Mouse (Mus musculus): Measurements from ENCODE around the gene Efnb2. TPM values are rescaled to one million over a fixed set of nuclear protein-coding genes. Genes with fewer than 3 reads are reported as not detected.

The Efnb2 gene
- polyA plus RNA-seq, 1 experiment from 2014 or later: 20.4 TPM

- Histone ChIP-seq H3K4me3 (ENCODE audit: low read length) (no peak overlapping the region), H3K4me1 (replicated peaks; ENCODE audit: control insufficient read depth, insufficient read depth, low read length) (peaks cover 11% of the 10 kb centered on the region; the same call in 1 of the 2 replicates), H3K9ac (ENCODE audit: low read length) (no peak overlapping the region), H3K4me2 (ENCODE audit: low read depth, low read length) (no peak overlapping the region), H3K9me3 (ENCODE audit: control insufficient read depth, low read length) (no peaks in the 10 kb centered on the region), H3K27ac (ENCODE audit: low read length) (no peak overlapping the region), H3K36me3 (ENCODE audit: control insufficient read depth, insufficient read depth, low read length) (peaks cover 30% of the 10 kb centered on the region), H3K27me3 (ENCODE audit: control insufficient read depth, insufficient read depth, low read depth, low read length) (no peaks in the 10 kb centered on the region)
- WGBS: 83% methylated on average over 3 of the region's 3 CpGs
- no peak for ATAC-seq (ENCODE audit: low read depth)
Observed at GRCm38 (mm10) chr8:8622476-8622875, 38.6 kb downstream of the Efnb2 start.

DNA sequence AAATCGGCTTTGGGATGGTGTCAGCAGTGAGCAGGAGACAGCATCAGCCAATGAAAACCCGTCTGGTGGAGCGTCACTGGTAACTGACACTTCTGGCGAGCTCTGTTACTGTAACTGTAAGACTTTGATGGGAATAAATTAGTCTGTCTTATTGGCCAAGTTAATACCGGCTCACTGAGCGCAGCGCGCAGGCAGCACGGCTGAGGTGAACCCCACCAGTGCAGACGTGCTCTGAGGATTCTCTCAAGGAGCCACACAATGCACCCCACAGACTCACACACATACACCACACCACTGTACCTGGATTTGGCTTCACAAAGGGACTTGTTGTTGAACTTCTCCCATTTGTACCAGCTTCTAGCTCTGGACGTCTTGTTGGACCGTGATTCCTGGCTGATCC, 39.0 kb downstream of the Efnb2 start:
- Histone ChIP-seq H3K36me3 (ENCODE audit: control insufficient read depth, insufficient read depth, low read length) (peaks cover 30% of the 10 kb centered on the region), H3K27ac (ENCODE audit: low read length) (no peak overlapping the region), H3K4me3 (ENCODE audit: low read length) (no peak overlapping the region), H3K9ac (ENCODE audit: low read length) (no peak overlapping the region), H3K4me1 (replicated peaks; ENCODE audit: control insufficient read depth, insufficient read depth, low read length) (peaks cover 11% of the 10 kb centered on the region; the same call in 1 of the 2 replicates), H3K27me3 (ENCODE audit: control insufficient read depth, insufficient read depth, low read depth, low read length) (no peaks in the 10 kb centered on the region), H3K9me3 (ENCODE audit: control insufficient read depth, low read length) (no peaks in the 10 kb centered on the region), H3K4me2 (ENCODE audit: low read depth, low read length) (no peak overlapping the region)
- 89% methylated on average over 12 of the region's 12 CpGs for WGBS
- ATAC-seq (ENCODE audit: low read depth): no peak

DNA sequence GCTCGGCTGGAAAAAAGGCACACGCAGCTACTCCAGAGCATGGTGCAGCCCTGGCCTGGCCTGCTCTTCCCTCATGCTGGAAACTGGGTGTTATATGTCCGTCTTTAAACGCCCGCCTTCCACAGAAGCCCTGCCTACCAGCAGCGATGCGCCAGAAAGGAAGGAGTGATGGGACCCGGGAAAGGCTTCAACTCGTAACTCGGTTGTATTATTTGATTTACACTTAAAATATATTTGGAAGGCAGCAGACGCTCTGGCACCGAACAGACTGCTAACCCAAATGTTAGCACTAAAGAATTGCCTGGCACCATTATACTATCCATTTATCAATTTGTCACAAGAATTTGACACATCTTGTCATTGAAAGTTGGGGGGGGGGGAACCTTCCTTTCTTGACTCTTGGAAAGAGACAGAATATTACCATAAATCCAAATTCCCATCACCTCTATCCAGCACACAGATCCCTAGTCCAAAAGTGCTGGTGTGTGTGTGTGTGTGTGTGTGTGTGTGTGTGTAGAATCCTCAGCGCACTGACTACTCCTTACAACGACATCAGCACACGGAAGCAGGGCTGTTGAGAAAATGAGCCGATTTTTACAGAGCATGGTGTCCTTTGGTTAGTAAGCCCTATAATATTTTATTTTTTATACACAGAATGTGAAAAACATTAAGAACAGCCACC, 39.7 kb downstream of the Efnb2 start:
- no peaks in the 10 kb centered on the region for H3K27me3 ChIP-seq (ENCODE audit: control insufficient read depth, insufficient read depth, low read depth, low read length)
- H3K27ac ChIP-seq (ENCODE audit: low read length): no peak overlapping the region
- peaks cover 11% of the 10 kb centered on the region; the same call in 1 of the 2 replicates for H3K4me1 ChIP-seq (replicated peaks; ENCODE audit: control insufficient read depth, insufficient read depth, low read length)
- H3K36me3 ChIP-seq (ENCODE audit: control insufficient read depth, insufficient read depth, low read length): peaks cover 30% of the 10 kb centered on the region
- 64% methylated on average over 16 of the region's 16 CpGs for WGBS
- no peaks in the 10 kb centered on the region for H3K9me3 ChIP-seq (ENCODE audit: control insufficient read depth, low read length)
- H3K4me3 ChIP-seq (ENCODE audit: low read length): no peak overlapping the region
- no peak overlapping the region for H3K9ac ChIP-seq (ENCODE audit: low read length)
- ATAC-seq (ENCODE audit: low read depth): no peak
- H3K4me2 ChIP-seq (ENCODE audit: low read depth, low read length): no peak overlapping the region

GRCm38 (mm10) chr8:8620536-8620935, 40.5 kb downstream of the Efnb2 start:
- 85% methylated on average over 21 of the region's 21 CpGs for WGBS
- Histone ChIP-seq H3K9me3 (ENCODE audit: control insufficient read depth, low read length) (no peaks in the 10 kb centered on the region), H3K27ac (ENCODE audit: low read length) (no peak overlapping the region), H3K27me3 (ENCODE audit: control insufficient read depth, insufficient read depth, low read depth, low read length) (no peaks in the 10 kb centered on the region), H3K4me1 (replicated peaks; ENCODE audit: control insufficient read depth, insufficient read depth, low read length) (peaks cover 11% of the 10 kb centered on the region; the same call in 1 of the 2 replicates), H3K4me2 (ENCODE audit: low read depth, low read length) (no peak overlapping the region), H3K9ac (ENCODE audit: low read length) (no peak overlapping the region), H3K36me3 (ENCODE audit: control insufficient read depth, insufficient read depth, low read length) (peaks cover 30% of the 10 kb centered on the region), H3K4me3 (ENCODE audit: low read length) (no peak overlapping the region)
- no peak for ATAC-seq (ENCODE audit: low read depth)

GRCm38 (mm10) chr8:8619221-8620194, 41.5 kb downstream of the Efnb2 start:
- H3K27me3 ChIP-seq (ENCODE audit: control insufficient read depth, insufficient read depth, low read depth, low read length): no peaks in the 10 kb centered on the region
- peak overlapping the region; percentile 43 for H3K27ac ChIP-seq (ENCODE audit: low read length)
- H3K4me3 ChIP-seq (ENCODE audit: low read length): no peak overlapping the region
- peaks cover 30% of the 10 kb centered on the region for H3K36me3 ChIP-seq (ENCODE audit: control insufficient read depth, insufficient read depth, low read length)
- no peak overlapping the region for H3K9ac ChIP-seq (ENCODE audit: low read length)
- no peaks in the 10 kb centered on the region for H3K9me3 ChIP-seq (ENCODE audit: control insufficient read depth, low read length)
- 55% methylated on average over 19 of the region's 19 CpGs for WGBS
- peak; percentile 76 for ATAC-seq (ENCODE audit: low read depth)
- H3K4me2 ChIP-seq (ENCODE audit: low read depth, low read length): no peak overlapping the region
- H3K4me1 ChIP-seq (replicated peaks; ENCODE audit: control insufficient read depth, insufficient read depth, low read length): peaks cover 8% of the 10 kb centered on the region; the same call in 1 of the 2 replicates

DNA sequence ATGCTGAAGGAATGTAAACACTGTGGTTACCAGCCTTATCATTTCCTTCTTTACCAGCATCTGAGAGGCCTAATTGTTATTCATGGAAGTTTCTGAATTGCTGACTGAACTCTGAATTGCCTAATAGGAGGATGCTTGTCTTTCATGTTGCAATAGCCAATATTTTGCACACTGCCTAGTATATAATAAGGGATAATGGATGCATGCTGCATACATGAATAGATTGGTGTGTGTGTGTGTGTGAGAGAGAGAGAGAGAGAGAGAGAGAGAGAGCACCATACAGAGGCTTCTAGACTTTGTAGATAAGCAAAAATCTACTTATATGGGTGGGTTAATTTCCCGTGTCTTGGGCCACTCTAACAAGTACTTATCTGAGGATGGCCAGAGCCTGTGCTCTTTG, 47.2 kb downstream of the Efnb2 start:
- no peaks in the 10 kb centered on the region for H3K27me3 ChIP-seq (ENCODE audit: control insufficient read depth, insufficient read depth, low read depth, low read length)
- no peak overlapping the region for H3K4me2 ChIP-seq (ENCODE audit: low read depth, low read length)
- no peak overlapping the region for H3K9ac ChIP-seq (ENCODE audit: low read length)
- peaks cover 2% of the 10 kb centered on the region; the same call in 1 of the 2 replicates for H3K36me3 ChIP-seq (ENCODE audit: control insufficient read depth, insufficient read depth, low read length)
- H3K4me1 ChIP-seq (replicated peaks; ENCODE audit: control insufficient read depth, insufficient read depth, low read length): peaks cover 3% of the 10 kb centered on the region; the same call in 1 of the 2 replicates
- 22% methylated on average over 1 of the region's 1 CpGs for WGBS
- no peak overlapping the region for H3K4me3 ChIP-seq (ENCODE audit: low read length)
- ATAC-seq (ENCODE audit: low read depth): no peak
- H3K27ac ChIP-seq (ENCODE audit: low read length): no peak overlapping the region
- no peaks in the 10 kb centered on the region for H3K9me3 ChIP-seq (ENCODE audit: control insufficient read depth, low read length)

DNA sequence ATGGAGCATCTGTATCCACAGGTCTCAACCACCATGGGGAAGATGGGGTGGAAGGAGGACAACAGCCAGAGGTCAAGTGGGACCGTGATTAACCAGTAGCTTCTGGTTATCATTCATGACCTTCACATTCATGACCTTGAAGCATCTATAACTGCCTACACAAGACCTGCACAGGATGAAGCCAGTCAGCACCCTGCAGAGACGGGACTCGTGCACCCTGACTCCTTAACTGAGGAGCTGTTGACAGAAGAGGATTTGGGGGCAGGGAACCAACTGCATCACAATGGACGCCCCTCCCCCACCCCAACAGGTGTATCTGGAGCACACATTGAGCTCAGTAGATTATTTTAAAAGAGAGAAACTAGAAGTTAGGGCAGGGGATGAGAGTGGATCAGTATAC, 49.1 kb downstream of the Efnb2 start:
- no peak overlapping the region for H3K4me2 ChIP-seq (ENCODE audit: low read depth, low read length)
- no peaks in the 10 kb centered on the region for H3K27me3 ChIP-seq (ENCODE audit: control insufficient read depth, insufficient read depth, low read depth, low read length)
- peaks cover 3% of the 10 kb centered on the region; the same call in 1 of the 2 replicates for H3K4me1 ChIP-seq (replicated peaks; ENCODE audit: control insufficient read depth, insufficient read depth, low read length)
- no peak overlapping the region for H3K9ac ChIP-seq (ENCODE audit: low read length)
- ATAC-seq (ENCODE audit: low read depth): no peak
- H3K36me3 ChIP-seq (ENCODE audit: control insufficient read depth, insufficient read depth, low read length): no peaks in the 10 kb centered on the region
- H3K9me3 ChIP-seq (ENCODE audit: control insufficient read depth, low read length): no peaks in the 10 kb centered on the region
- WGBS: 72% methylated on average over 4 of the region's 4 CpGs
- H3K4me3 ChIP-seq (ENCODE audit: low read length): no peak overlapping the region
- no peak overlapping the region for H3K27ac ChIP-seq (ENCODE audit: low read length)

DNA sequence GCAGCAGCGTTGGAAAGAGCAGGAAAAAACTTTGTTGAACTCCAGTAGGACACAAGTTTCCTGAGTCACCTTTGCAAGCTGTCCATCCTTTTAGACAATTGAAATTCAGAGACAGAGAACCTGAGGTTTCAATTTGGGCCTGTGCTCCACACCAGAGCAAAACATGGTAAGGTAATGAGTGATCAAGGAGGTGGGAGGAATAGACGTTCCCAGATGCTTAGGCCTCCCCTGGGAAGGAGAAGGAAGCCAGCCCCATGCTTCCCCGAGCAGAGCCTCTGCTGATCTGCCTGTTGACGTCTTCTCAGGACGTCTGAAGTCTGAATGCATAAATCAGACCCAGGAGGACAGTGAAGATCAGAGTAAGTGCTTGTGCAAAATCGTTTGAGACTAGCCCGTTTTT, 51.3 kb downstream of the Efnb2 start:
- Histone ChIP-seq H3K27me3 (ENCODE audit: control insufficient read depth, insufficient read depth, low read depth, low read length) (no peaks in the 10 kb centered on the region), H3K4me1 (replicated peaks; ENCODE audit: control insufficient read depth, insufficient read depth, low read length) (peaks cover 3% of the 10 kb centered on the region; the same call in 1 of the 2 replicates), H3K4me2 (ENCODE audit: low read depth, low read length) (no peak overlapping the region), H3K36me3 (ENCODE audit: control insufficient read depth, insufficient read depth, low read length) (no peaks in the 10 kb centered on the region), H3K4me3 (ENCODE audit: low read length) (no peak overlapping the region), H3K9me3 (ENCODE audit: control insufficient read depth, low read length) (no peaks in the 10 kb centered on the region), H3K27ac (ENCODE audit: low read length) (no peak overlapping the region), H3K9ac (ENCODE audit: low read length) (no peak overlapping the region)
- no peak for ATAC-seq (ENCODE audit: low read depth)
- WGBS: 31% methylated on average over 7 of the region's 7 CpGs

GRCm38 (mm10) chr8:8609141-8609540, 51.9 kb downstream of the Efnb2 start:
- Histone ChIP-seq H3K4me3 (ENCODE audit: low read length) (no peak overlapping the region), H3K27me3 (ENCODE audit: control insufficient read depth, insufficient read depth, low read depth, low read length) (no peaks in the 10 kb centered on the region), H3K4me2 (ENCODE audit: low read depth, low read length) (no peak overlapping the region), H3K36me3 (ENCODE audit: control insufficient read depth, insufficient read depth, low read length) (no peaks in the 10 kb centered on the region), H3K4me1 (replicated peaks; ENCODE audit: control insufficient read depth, insufficient read depth, low read length) (peaks cover 3% of the 10 kb centered on the region; the same call in 1 of the 2 replicates), H3K27ac (ENCODE audit: low read length) (no peak overlapping the region), H3K9me3 (ENCODE audit: control insufficient read depth, low read length) (no peaks in the 10 kb centered on the region), H3K9ac (ENCODE audit: low read length) (0 out of 2 replicates have a peak overlapping the region, but pooled peaks have one; percentile 12)
- ATAC-seq (ENCODE audit: low read depth): no peak
- WGBS: 27% methylated on average over 5 of the region's 5 CpGs
